Mouse (Mus musculus) cortical plate, adult 2 months (tissue): ENCODE measurements around the gene Spns2.

ENCODE experiments used
- CTCF ChIP-seq: fragments of 200-500 bp; IDR thresholded peaks from 2 replicates; pipeline ENCODE4 v1.5.1; 2011; ENCODE audit warnings: mild to moderate bottlenecking, control low read depth, low read length; ENCODE audit not compliant: insufficient read depth; ENCODE audit errors: extremely low read depth
- POLR2A ChIP-seq: fragments of 200-500 bp; IDR thresholded peaks from 2 replicates; pipeline ENCODE4 v1.6.1; 2011; ENCODE audit warnings: mild to moderate bottlenecking, low read length, control low read depth; ENCODE audit not compliant: insufficient read depth; ENCODE audit errors: extremely low read depth

DNA sequence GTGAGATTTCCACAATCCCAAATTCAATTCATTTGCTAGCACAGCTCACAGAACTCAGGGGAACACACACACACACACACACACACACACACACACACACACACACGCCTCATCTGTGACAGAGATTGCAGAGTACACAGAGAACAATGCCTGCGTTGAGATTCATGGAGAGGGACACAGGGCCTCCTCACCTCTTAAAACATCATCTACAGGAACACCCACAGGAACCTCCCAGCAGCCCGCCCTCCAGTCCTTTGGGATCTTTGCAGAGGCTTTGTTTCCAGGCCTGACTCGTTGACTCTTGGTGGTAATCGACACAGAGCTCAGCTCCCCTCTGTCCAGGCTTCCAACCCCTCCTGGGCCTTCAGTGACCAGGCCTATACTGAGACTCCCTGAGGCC lies 12.5 kb downstream of the Spns2 start:
- TF ChIP-seq CTCF (no peak), POLR2A (no peak)
